Mouse (Mus musculus) limb, embryonic 14.5 days (tissue): ENCODE results near the gene Lrrc56. TPM values are rescaled to one million over a fixed set of nuclear protein-coding genes. Genes with fewer than 3 reads are reported as not detected.
A peak's percentile ranks its signal among the peaks of the same experiment; 100 is the strongest.

Experiments
- ATAC-seq: fragments of 200-750 bp; cut with Nextera tagmentation; 2 replicates; pipeline ENCODE4 v1.8.0; 2017; ENCODE audit warnings: low read depth, moderate number of reproducible peaks, moderate TSS enrichment; ENCODE audit not compliant: low FRiP score
- DNase-seq: peaks from one replicate; pipeline ENCODE4 v3.0.0-alpha.2; 2015; ENCODE audit warnings: low spot score
- H3K27ac ChIP-seq: fragments of 300-500 bp; sonication (generic); replicated peaks from 2 replicates; pipeline ENCODE4 v1.5.1; 2014; ENCODE audit warnings: low read depth, mild to moderate bottlenecking, low read length, moderate library complexity, mixed read lengths
- H3K27me3 ChIP-seq: fragments of 300-500 bp; sonication (generic); 2 replicates; pipeline ENCODE4 v1.6.1; 2014; ENCODE audit warnings: low read length, mixed read lengths; ENCODE audit not compliant: control insufficient read depth, insufficient read depth
- H3K36me3 ChIP-seq: fragments of 300-500 bp; sonication (generic); 2 replicates; pipeline ENCODE4 v1.6.1; 2014; ENCODE audit warnings: mild to moderate bottlenecking, low read length, moderate library complexity, mixed read lengths; ENCODE audit not compliant: control insufficient read depth, insufficient read depth
- H3K4me1 ChIP-seq: fragments of 300-500 bp; sonication (generic); 2 replicates; pipeline ENCODE4 v1.6.1; 2014; ENCODE audit warnings: antibody characterized with exemption, low read length, mixed read lengths; ENCODE audit not compliant: control insufficient read depth, insufficient read depth
- H3K4me2 ChIP-seq: fragments of 300-500 bp; sonication (generic); replicated peaks from 2 replicates; pipeline ENCODE4 v1.6.1; 2014; ENCODE audit warnings: low read depth, mild to moderate bottlenecking, low read length, moderate library complexity; ENCODE audit not compliant: severe bottlenecking
- H3K4me3 ChIP-seq: fragments of 300-500 bp; sonication (generic); replicated peaks from 2 replicates; pipeline ENCODE4 v1.5.1; 2014; ENCODE audit warnings: low read length
- H3K9ac ChIP-seq: fragments of 300-500 bp; sonication (generic); 2 replicates; pipeline ENCODE4 v1.6.1; 2014; ENCODE audit warnings: mild to moderate bottlenecking, low read depth, low read length, moderate library complexity; ENCODE audit not compliant: severe bottlenecking
- H3K9me3 ChIP-seq: fragments of 300-500 bp; sonication (generic); 2 replicates; pipeline ENCODE4 v1.6.1; 2016; ENCODE audit warnings: low read length; ENCODE audit not compliant: control insufficient read depth
- POLR2A ChIP-seq: fragments of 200-500 bp; IDR thresholded peaks from 2 replicates; pipeline ENCODE4 v1.8.0; 2012; ENCODE audit warnings: inconsistent platforms, mild to moderate bottlenecking, moderate library complexity, borderline replicate concordance; ENCODE audit not compliant: insufficient read depth, insufficient read length; ENCODE audit errors: extremely low read depth
- WGBS: fragments of 180-500 bp; shearing (Covaris S2); extraction: QIAGEN DNeasy Blood & Tissue Kit; methylation state at CpG from one replicate; pipeline ENCODE4 v1.1.7; 2014; 5-methylcytosine and 5-hydroxymethylcytosine counted together
- polyA plus RNA-seq, 2 experiments: library from polyadenylated mRNA; depleted of rRNA in 1 of 2; stranded (reverse) in 1 of 2; unstranded in 1 of 2; fragments of >200 nt; fragmentation: Nextera tagmentation in 1 of 2; extraction: Ambion mirVana in 1 of 2; gene quantifications; 2 replicates each; pipeline versions ENCODE4 v1.2.1 to v1.2.3; 2012 to 2014

Gene Lrrc56
- polyA plus RNA-seq, 2 experiments, result 5.8 to 14.8 TPM

DNA sequence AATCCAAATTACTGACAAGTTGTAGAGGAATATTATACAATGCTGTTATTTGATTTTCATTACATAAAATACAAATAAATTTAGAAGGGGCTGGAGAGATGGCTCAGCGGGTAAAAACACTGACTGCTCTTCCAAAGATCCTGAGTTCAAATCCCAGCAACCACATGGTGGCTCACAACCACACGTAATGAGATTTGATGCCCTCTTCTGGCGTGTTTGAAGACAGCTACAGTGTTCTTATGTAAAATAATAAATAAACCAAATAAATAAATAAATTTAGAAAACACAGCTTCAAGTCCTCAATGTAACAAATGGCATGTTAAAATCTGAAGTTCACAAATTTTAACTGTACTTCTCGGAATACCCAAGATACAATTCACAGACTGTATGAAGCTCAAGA is 18.9 kb upstream of the Lrrc56 start:
- no peaks in the 10 kb centered on the region; the same call in 1 of the 2 replicates for H3K27me3 ChIP-seq
- TF ChIP-seq POLR2A, result no peak
- no peak overlapping the region for H3K27ac ChIP-seq
- no peak overlapping the region for H3K4me2 ChIP-seq
- H3K4me3 ChIP-seq, result no peak overlapping the region
- DNase-seq (no peak), ATAC-seq (no peak)
- WGBS, result 91% methylated on average over 4 of the region's 4 CpGs
- no peaks in the 10 kb centered on the region for H3K9me3 ChIP-seq
- peaks cover 6% of the 10 kb centered on the region; the same call in 1 of the 2 replicates for H3K4me1 ChIP-seq
- H3K36me3 ChIP-seq, result no peaks in the 10 kb centered on the region
- no peak overlapping the region for H3K9ac ChIP-seq

DNA sequence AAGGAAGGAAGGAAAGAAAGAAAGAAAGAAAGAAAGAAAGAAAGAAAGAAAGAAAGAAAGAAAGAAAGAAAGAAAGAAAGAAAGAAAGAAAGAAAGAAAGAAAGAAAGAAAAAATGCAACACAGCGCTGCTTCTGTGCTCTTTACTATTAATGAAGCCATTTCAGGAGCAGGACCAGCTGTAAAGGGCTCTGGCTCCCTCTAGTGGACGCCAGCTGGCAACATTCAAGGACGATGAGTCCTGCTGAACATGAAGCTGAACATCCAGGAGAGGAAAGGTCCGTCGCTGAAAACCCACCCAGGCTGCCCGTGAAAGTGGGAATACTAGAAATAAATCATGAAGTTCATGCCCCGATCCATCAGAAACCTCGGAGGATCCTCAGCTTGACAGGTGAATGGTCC is 17.8 kb upstream of the Lrrc56 start:
- Histone ChIP-seq H3K4me3 (no peak overlapping the region), H3K9me3 (no peaks in the 10 kb centered on the region), H3K4me2 (no peak overlapping the region), H3K27me3 (no peaks in the 10 kb centered on the region; the same call in 1 of the 2 replicates), H3K36me3 (no peaks in the 10 kb centered on the region), H3K4me1 (peaks cover 6% of the 10 kb centered on the region; the same call in 1 of the 2 replicates), H3K9ac (no peak overlapping the region), H3K27ac (no peak overlapping the region)
- ATAC-seq (no peak), DNase-seq (peak; percentile 90)
- 1% methylated on average over 8 of the region's 8 CpGs for WGBS
- TF ChIP-seq POLR2A, result no peak

DNA sequence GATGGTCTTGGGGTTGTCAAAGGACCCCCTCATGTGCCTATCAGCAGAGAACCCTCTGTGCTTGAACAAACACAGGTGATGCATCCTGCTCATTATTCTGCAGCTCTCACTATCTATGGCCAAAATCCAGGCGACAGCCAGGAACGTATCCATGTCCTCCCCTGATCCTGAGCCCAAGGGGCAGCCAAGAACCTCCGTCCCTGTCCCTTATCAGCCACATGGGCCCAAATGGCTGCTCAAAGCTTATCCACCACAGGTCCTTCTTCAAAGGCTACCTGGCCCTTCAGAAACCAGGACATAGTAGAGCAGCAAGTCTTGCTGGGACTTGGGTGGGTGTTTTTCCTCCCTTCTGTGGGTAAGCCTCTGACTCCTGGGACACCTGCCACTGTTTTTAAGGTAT is 5.8 kb upstream of the Lrrc56 start:
- H3K27ac ChIP-seq, result no peak overlapping the region
- 91% methylated on average over 3 of the region's 3 CpGs for WGBS
- peaks cover 35% of the 10 kb centered on the region for H3K36me3 ChIP-seq
- TF ChIP-seq POLR2A, result no peak
- no peaks in the 10 kb centered on the region for H3K27me3 ChIP-seq
- H3K4me1 ChIP-seq, result peaks cover 9% of the 10 kb centered on the region
- no peak overlapping the region for H3K9ac ChIP-seq
- no peaks in the 10 kb centered on the region for H3K9me3 ChIP-seq
- H3K4me2 ChIP-seq, result no peak overlapping the region
- no peak overlapping the region for H3K4me3 ChIP-seq
- no peak for ATAC-seq
- no peak for DNase-seq

DNA sequence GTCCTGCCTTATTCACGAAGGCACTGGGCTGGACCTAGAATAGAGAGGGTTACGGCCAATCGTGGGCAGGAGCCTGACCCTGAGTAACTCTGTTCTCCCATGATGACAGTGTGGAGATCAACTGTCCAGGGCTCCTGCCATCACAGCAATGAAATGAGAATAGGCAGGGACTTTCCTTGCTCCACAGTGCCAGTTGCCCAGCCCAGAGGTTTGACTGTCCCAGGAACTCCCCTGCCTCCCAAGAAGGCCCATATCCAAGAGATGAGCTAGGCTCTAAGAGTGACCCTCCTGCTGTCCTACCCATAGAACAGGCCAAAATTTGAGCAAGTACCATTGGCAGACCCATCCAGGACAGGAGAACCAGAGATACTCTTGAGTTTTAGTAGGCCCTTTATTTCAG is 5.2 kb upstream of the Lrrc56 start:
- Histone ChIP-seq H3K9ac (no peak overlapping the region), H3K27me3 (no peaks in the 10 kb centered on the region), H3K4me3 (no peak overlapping the region), H3K27ac (no peak overlapping the region), H3K4me1 (peaks cover 9% of the 10 kb centered on the region), H3K9me3 (no peaks in the 10 kb centered on the region), H3K4me2 (no peak overlapping the region), H3K36me3 (peaks cover 35% of the 10 kb centered on the region)
- no peak for ATAC-seq
- WGBS, result 88% methylated on average over 3 of the region's 3 CpGs
- no peak for DNase-seq
- no peak for TF ChIP-seq POLR2A

DNA sequence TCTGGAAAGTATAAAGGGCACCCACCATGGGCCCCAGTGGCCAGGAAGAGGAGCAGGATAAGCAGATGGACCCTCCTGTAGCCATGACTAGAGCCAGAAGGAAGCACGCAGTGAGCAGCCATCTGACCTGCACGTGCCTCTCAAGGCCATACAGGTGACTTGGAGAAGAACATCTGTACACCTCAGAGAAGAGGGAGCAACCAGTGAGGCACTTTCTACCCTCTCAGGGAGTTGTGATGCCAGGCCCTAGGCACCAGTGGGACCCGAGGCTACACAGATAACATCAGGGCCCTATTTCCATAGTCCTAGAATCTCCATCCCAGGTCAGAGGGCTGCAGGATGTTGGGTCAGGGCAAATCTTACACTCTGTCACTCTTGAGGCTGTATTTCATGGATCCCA is 3.7 kb upstream of the Lrrc56 start:
- peaks cover 35% of the 10 kb centered on the region for H3K36me3 ChIP-seq
- H3K9ac ChIP-seq, result no peak overlapping the region
- H3K4me1 ChIP-seq, result peaks cover 11% of the 10 kb centered on the region
- TF ChIP-seq POLR2A, result no peak
- no peak overlapping the region for H3K4me2 ChIP-seq
- no peaks in the 10 kb centered on the region for H3K9me3 ChIP-seq
- H3K27me3 ChIP-seq, result no peaks in the 10 kb centered on the region
- 93% methylated on average over 3 of the region's 3 CpGs for WGBS
- no peak overlapping the region for H3K27ac ChIP-seq
- no peak for DNase-seq
- no peak overlapping the region for H3K4me3 ChIP-seq
- ATAC-seq, result no peak

DNA sequence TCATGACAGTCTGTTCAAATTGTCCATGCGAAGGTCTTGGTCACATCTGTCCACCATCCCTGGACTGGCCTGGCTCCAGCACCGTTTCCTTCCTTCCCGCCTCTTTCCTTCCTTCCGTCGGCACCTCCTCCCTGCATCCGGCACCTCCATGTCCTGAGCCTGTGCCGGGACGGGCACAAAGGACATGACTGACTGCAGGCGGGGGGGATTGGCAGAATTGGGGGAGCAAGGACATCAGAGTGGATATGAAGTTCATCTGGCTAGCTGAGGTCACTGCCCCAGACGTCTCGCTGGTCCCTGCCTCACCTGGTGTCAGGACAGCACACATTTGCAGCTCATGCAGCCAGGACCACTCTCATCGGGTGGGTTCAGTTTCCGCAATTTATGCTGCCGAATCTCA is 2.9 kb upstream of the Lrrc56 start:
- no peak for ATAC-seq
- TF ChIP-seq POLR2A, result no peak
- DNase-seq, result no peak
- Histone ChIP-seq H3K9me3 (no peaks in the 10 kb centered on the region), H3K4me2 (no peak overlapping the region), H3K27ac (no peak overlapping the region), H3K36me3 (peaks cover 35% of the 10 kb centered on the region), H3K27me3 (no peaks in the 10 kb centered on the region), H3K4me3 (no peak overlapping the region), H3K4me1 (peaks cover 13% of the 10 kb centered on the region), H3K9ac (no peak overlapping the region)
- WGBS, result 88% methylated on average over 14 of the region's 14 CpGs
